Mouse (Mus musculus) midbrain, postnatal 0 days (tissue): Measurements from ENCODE around the gene Nacc2. TPM values are rescaled to one million over a fixed set of nuclear protein-coding genes. Genes with fewer than 3 reads are reported as not detected.
A peak's percentile ranks its signal among the peaks of the same experiment; 100 is the strongest.

Experiments used
- ATAC-seq: fragments of 200-750 bp; cut with Nextera tagmentation; 2 replicates; pipeline ENCODE4 v1.8.0; 2017; ENCODE audit warnings: moderate number of reproducible peaks, mild to moderate bottlenecking, moderate TSS enrichment, moderate library complexity; ENCODE audit not compliant: low FRiP score
- DNase-seq: peaks from one replicate; pipeline ENCODE4 v3.0.0-alpha.2; 2015; ENCODE audit warnings: low spot score
- H3K27ac ChIP-seq: fragments of 300-500 bp; sonication (generic); 2 replicates; pipeline ENCODE4 v1.5.1; 2014; ENCODE audit warnings: low read depth, mild to moderate bottlenecking, low read length, mixed read lengths
- H3K27me3 ChIP-seq: fragments of 300-500 bp; sonication (generic); 2 replicates; pipeline ENCODE4 v1.6.1; 2014; ENCODE audit warnings: low read length, control low read depth, mixed read lengths; ENCODE audit not compliant: insufficient read depth
- H3K36me3 ChIP-seq: fragments of 300-500 bp; sonication (generic); 2 replicates; pipeline ENCODE4 v1.6.1; 2014; ENCODE audit warnings: low read length, control low read depth, mixed read lengths; ENCODE audit not compliant: insufficient read depth
- H3K4me1 ChIP-seq: fragments of 300-500 bp; sonication (generic); 2 replicates; pipeline ENCODE4 v1.6.1; 2014; ENCODE audit warnings: mild to moderate bottlenecking, control low read depth, antibody characterized with exemption, low read length, mixed read lengths; ENCODE audit not compliant: insufficient read depth
- H3K4me2 ChIP-seq: fragments of 300-500 bp; sonication (generic); 2 replicates; pipeline ENCODE4 v1.6.1; 2014; ENCODE audit warnings: low read depth, mild to moderate bottlenecking, low read length, mixed read lengths; ENCODE audit not compliant: poor library complexity, severe bottlenecking
- H3K4me3 ChIP-seq: fragments of 300-500 bp; sonication (generic); 2 replicates; pipeline ENCODE4 v1.5.1; 2014; ENCODE audit warnings: low read depth, mild to moderate bottlenecking, low read length, moderate library complexity
- H3K9ac ChIP-seq: fragments of 300-500 bp; sonication (generic); replicated peaks from 2 replicates; pipeline ENCODE4 v1.6.1; 2014; ENCODE audit warnings: mild to moderate bottlenecking, low read length, moderate library complexity, mixed read lengths; ENCODE audit not compliant: poor library complexity, severe bottlenecking
- H3K9me3 ChIP-seq: fragments of 300-500 bp; sonication (generic); 2 replicates; pipeline ENCODE4 v1.6.1; 2016; ENCODE audit warnings: low read length, control low read depth
- CTCF ChIP-seq: IDR thresholded peaks from 2 replicates; pipeline ENCODE4 v1.5.1; 2016; ENCODE audit warnings: antibody characterized with exemption, mild to moderate bottlenecking
- WGBS: fragments of 180-500 bp; shearing (Covaris S2); extraction: QIAGEN DNeasy Blood & Tissue Kit; methylation state at CpG from one replicate; pipeline ENCODE4 v1.1.7; 2014; 5-methylcytosine and 5-hydroxymethylcytosine counted together
- polyA plus RNA-seq: library from polyadenylated mRNA; unstranded; fragments of >200 nt; fragmentation: Nextera tagmentation; extraction: Ambion mirVana; gene quantifications from 2 replicates; pipeline ENCODE4 v1.2.1, GENCODE M21; 2015
- total RNA-seq: library from RNA; depleted of rRNA; stranded (reverse); fragments of >200 nt; gene quantifications from 2 replicates; pipeline ENCODE4 v1.2.3, GENCODE M21; 2014

Nacc2 gene
- total and polyA plus RNA-seq, 2 experiments from 2014 or later: 21.4 to 40.7 TPM

- ATAC-seq: no peak
- peaks cover 12% of the 10 kb centered on the region; the same call in 1 of the 2 replicates for H3K27me3 ChIP-seq
- TF ChIP-seq CTCF: peak; percentile 9; the same call in 1 of the 2 replicates
Observed at GRCm38 (mm10) chr2:26117580-26117979, 5.4 kb downstream of the Nacc2 start.

GRCm38 (mm10) chr2:26116550-26116949, 6.5 kb downstream of the Nacc2 start:
- no peak for TF ChIP-seq CTCF
- no peaks in the 10 kb centered on the region for H3K9me3 ChIP-seq
- 0 out of 2 replicates have a peak, but pooled peaks cover 4% of the 10 kb centered on the region for H3K27me3 ChIP-seq
- no peaks in the 10 kb centered on the region for H3K36me3 ChIP-seq
- DNase-seq (no peak), ATAC-seq (no peak)
- 73% methylated on average over 3 of the region's 3 CpGs for WGBS
- H3K4me2 ChIP-seq: no peak overlapping the region
- H3K9ac ChIP-seq: no peak overlapping the region
- H3K27ac ChIP-seq: no peak overlapping the region
- H3K4me3 ChIP-seq: no peak overlapping the region
- H3K4me1 ChIP-seq: no peaks in the 10 kb centered on the region

More at GRCm38 (mm10) chr2:26117580-26117979, 5.4 kb downstream of the Nacc2 start:
- H3K27ac ChIP-seq: no peak overlapping the region
- H3K36me3 ChIP-seq: no peaks in the 10 kb centered on the region
- WGBS: 39% methylated on average over 1 of the region's 1 CpGs
- no peak overlapping the region for H3K4me2 ChIP-seq
- no peak overlapping the region for H3K9ac ChIP-seq
- no peaks in the 10 kb centered on the region for H3K9me3 ChIP-seq
- peak; percentile 19 for DNase-seq
- 0 out of 2 replicates have a peak, but pooled peaks cover 4% of the 10 kb centered on the region for H3K4me1 ChIP-seq
- H3K4me3 ChIP-seq: no peak overlapping the region

GRCm38 (mm10) chr2:26115215-26115614, 7.8 kb downstream of the Nacc2 start:
- 81% methylated on average over 6 of the region's 6 CpGs for WGBS
- Histone ChIP-seq H3K4me3 (no peak overlapping the region), H3K27ac (no peak overlapping the region), H3K9me3 (no peaks in the 10 kb centered on the region), H3K36me3 (no peaks in the 10 kb centered on the region), H3K4me2 (no peak overlapping the region), H3K4me1 (no peaks in the 10 kb centered on the region), H3K9ac (no peak overlapping the region), H3K27me3 (no peaks in the 10 kb centered on the region)
- ATAC-seq (no peak), DNase-seq (no peak)
- TF ChIP-seq CTCF: peak; percentile 40

- Histone ChIP-seq H3K9me3 (no peaks in the 10 kb centered on the region), H3K4me1 (no peaks in the 10 kb centered on the region), H3K27ac (no peak overlapping the region), H3K4me2 (no peak overlapping the region), H3K36me3 (no peaks in the 10 kb centered on the region), H3K27me3 (no peaks in the 10 kb centered on the region), H3K9ac (no peak overlapping the region), H3K4me3 (no peak overlapping the region)
- 73% methylated on average over 6 of the region's 6 CpGs for WGBS
- no peak for TF ChIP-seq CTCF
- ATAC-seq (no peak), DNase-seq (no peak)
Observed at GRCm38 (mm10) chr2:26108237-26108636, 14.8 kb downstream of the Nacc2 start.

- Histone ChIP-seq H3K9me3 (no peaks in the 10 kb centered on the region), H3K4me1 (no peaks in the 10 kb centered on the region), H3K36me3 (no peaks in the 10 kb centered on the region), H3K27me3 (no peaks in the 10 kb centered on the region), H3K9ac (no peak overlapping the region), H3K4me3 (no peak overlapping the region), H3K4me2 (no peak overlapping the region), H3K27ac (no peak overlapping the region)
- 83% methylated on average over 8 of the region's 8 CpGs for WGBS
- ATAC-seq: no peak
- DNase-seq: no peak
- no peak for TF ChIP-seq CTCF
Observed at GRCm38 (mm10) chr2:26107011-26107410, 16.0 kb downstream of the Nacc2 start.

GRCm38 (mm10) chr2:26106233-26106632, 16.8 kb downstream of the Nacc2 start:
- DNase-seq: no peak
- Histone ChIP-seq H3K4me2 (no peak overlapping the region), H3K36me3 (no peaks in the 10 kb centered on the region), H3K4me3 (no peak overlapping the region), H3K27me3 (no peaks in the 10 kb centered on the region), H3K9me3 (no peaks in the 10 kb centered on the region), H3K27ac (no peak overlapping the region), H3K9ac (no peak overlapping the region), H3K4me1 (no peaks in the 10 kb centered on the region)
- WGBS: 89% methylated on average over 2 of the region's 2 CpGs
- TF ChIP-seq CTCF: no peak
- no peak for ATAC-seq
